Mouse (Mus musculus) frontal cortex, adult 2 months (tissue): Measurements from ENCODE around the gene Tsc22d2. TPM values are rescaled to one million over a fixed set of nuclear protein-coding genes. Genes with fewer than 3 reads are reported as not detected.
"Not testable (repeated sequence)": the region's sequence is repeated elsewhere in the genome, so short reads cannot be mapped to it uniquely, and the experiment has no call there.

Experiments used
- DNase-seq, 2 experiments: peaks; one replicate each; pipeline ENCODE4 v3.0.0; 2022; ENCODE audit warnings: low spot score in 1 of 2; ENCODE audit errors: extremely low spot score in 1 of 2
- polyA plus RNA-seq: library from polyadenylated mRNA; depleted of rRNA; stranded (reverse); fragments of >200 nt; gene quantifications from 2 replicates; pipeline ENCODE4 v1.2.3, GENCODE M21; 2012

The Tsc22d2 gene
- polyA plus RNA-seq, 1 experiment, result 12.0 TPM

GRCm38 (mm10) chr3:58418724-58419705, 4.5 kb downstream of the Tsc22d2 start:
- no peak for DNase-seq

- DNase-seq, result no peak
Observed at GRCm38 (mm10) chr3:58428861-58429260, 14.3 kb downstream of the Tsc22d2 start.

GRCm38 (mm10) chr3:58434414-58434813, 19.9 kb downstream of the Tsc22d2 start:
- no peak for DNase-seq

GRCm38 (mm10) chr3:58448230-58448629, 33.7 kb downstream of the Tsc22d2 start:
- DNase-seq, result no peak

GRCm38 (mm10) chr3:58449487-58449886, 35.0 kb downstream of the Tsc22d2 start:
- no peak for DNase-seq

GRCm38 (mm10) chr3:58454414-58455205, 40.1 kb downstream of the Tsc22d2 start:
- no peak for DNase-seq

GRCm38 (mm10) chr3:58455255-58455654, 40.7 kb downstream of the Tsc22d2 start:
- DNase-seq, result no peak

- DNase-seq, result no peak
Observed at GRCm38 (mm10) chr3:58469655-58470437, 55.3 kb downstream of the Tsc22d2 start.

GRCm38 (mm10) chr3:58475298-58475697, 60.8 kb downstream of the Tsc22d2 start:
- DNase-seq, result not testable (repeated sequence)

GRCm38 (mm10) chr3:58478755-58479455, 64.4 kb downstream of the Tsc22d2 start:
- no peak for DNase-seq

- no peak for DNase-seq
Observed at GRCm38 (mm10) chr3:58485883-58486282, 71.4 kb downstream of the Tsc22d2 start.

- no peak for DNase-seq
Observed at GRCm38 (mm10) chr3:58487121-58487520, 72.6 kb downstream of the Tsc22d2 start.

- DNase-seq, result no peak
Observed at GRCm38 (mm10) chr3:58487999-58488775, 73.7 kb downstream of the Tsc22d2 start.

GRCm38 (mm10) chr3:58490787-58491186, 76.3 kb downstream of the Tsc22d2 start:
- DNase-seq, result peak in 1 of 2 experiments; percentile 62

GRCm38 (mm10) chr3:58493621-58494020, 79.1 kb downstream of the Tsc22d2 start:
- peak in 1 of 2 experiments; percentile 61 for DNase-seq

- DNase-seq, result no peak
Observed at GRCm38 (mm10) chr3:58501961-58502360, 87.4 kb downstream of the Tsc22d2 start.

- no peak for DNase-seq
Observed at GRCm38 (mm10) chr3:58503720-58504333, 89.3 kb downstream of the Tsc22d2 start.

GRCm38 (mm10) chr3:58504676-58505075, 90.2 kb downstream of the Tsc22d2 start:
- no peak for DNase-seq
